Mouse (Mus musculus): ENCODE data around the gene Sema3a. TPM values are rescaled to one million over a fixed set of nuclear protein-coding genes. Genes with fewer than 3 reads are reported as not detected.

The Sema3a gene
- polyA plus RNA-seq, 1 experiment: 7.2 TPM

DNA sequence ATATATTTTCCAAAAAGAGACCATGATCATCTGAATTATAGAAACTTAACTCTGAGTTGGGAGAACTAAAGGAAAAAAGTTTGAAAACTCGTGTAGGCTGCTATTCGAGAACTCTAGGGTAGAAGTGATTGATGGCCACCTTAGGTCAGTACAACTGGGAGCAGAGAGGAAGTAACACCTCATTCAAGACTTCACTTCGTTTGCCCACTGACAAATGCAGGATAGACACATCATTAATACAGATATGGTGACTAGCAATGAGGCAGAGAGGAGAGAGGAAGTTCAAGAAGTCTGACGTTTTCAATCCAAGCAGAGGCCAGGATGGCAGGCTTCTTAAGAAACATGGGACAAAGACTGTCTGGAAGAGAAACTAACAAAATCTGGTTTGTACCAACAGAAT, 233.6 kb downstream of the Sema3a start:
- no peak overlapping the region for H3K27ac ChIP-seq (ENCODE audit: insufficient read depth, low read length)
- TF ChIP-seq POLR2A (IDR thresholded peaks at IDR 0.05; ENCODE audit: borderline replicate concordance, insufficient read depth, low read length) (no peak), CTCF (IDR thresholded peaks at IDR 0.05; ENCODE audit: borderline replicate concordance, insufficient read depth, low read depth, low read length) (no peak)
- 68% methylated on average over 4 of the region's 4 CpGs for WGBS
- H3K4me3 ChIP-seq (replicated peaks; ENCODE audit: insufficient read depth, low read depth, low read length): no peak overlapping the region
- no peaks in the 10 kb centered on the region for H3K4me1 ChIP-seq (ENCODE audit: control insufficient read depth, insufficient read depth, low read length)
- no peaks in the 10 kb centered on the region for H3K27me3 ChIP-seq (ENCODE audit: control insufficient read depth, insufficient read depth, low read length)
- no peak for DNase-seq

DNA sequence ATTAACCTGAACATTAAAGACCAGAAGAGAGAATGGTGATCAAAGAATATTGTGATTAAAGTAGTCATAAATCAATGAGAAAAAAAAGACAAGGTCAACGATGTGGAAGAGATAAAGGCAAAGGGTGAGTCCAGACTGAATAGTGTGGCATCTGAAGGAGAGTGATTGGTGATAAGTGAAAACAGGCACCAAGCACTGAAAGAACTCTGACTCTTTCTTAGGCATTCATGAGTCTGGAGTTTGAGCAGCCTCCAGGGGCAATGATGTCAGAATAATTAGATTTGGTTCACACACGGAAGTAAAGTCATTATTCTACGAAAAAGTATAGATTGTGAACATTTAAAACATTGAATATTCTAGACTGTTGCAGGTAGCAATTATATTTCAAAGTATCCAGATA, 235.5 kb downstream of the Sema3a start:
- DNase-seq: no peak
- H3K4me1 ChIP-seq (ENCODE audit: control insufficient read depth, insufficient read depth, low read length): no peaks in the 10 kb centered on the region
- H3K27me3 ChIP-seq (ENCODE audit: control insufficient read depth, insufficient read depth, low read length): no peaks in the 10 kb centered on the region
- H3K4me3 ChIP-seq (replicated peaks; ENCODE audit: insufficient read depth, low read depth, low read length): no peak overlapping the region
- no peak overlapping the region for H3K27ac ChIP-seq (ENCODE audit: insufficient read depth, low read length)
- 68% methylated on average over 3 of the region's 3 CpGs for WGBS
- TF ChIP-seq POLR2A (IDR thresholded peaks at IDR 0.05; ENCODE audit: borderline replicate concordance, insufficient read depth, low read length) (no peak), CTCF (IDR thresholded peaks at IDR 0.05; ENCODE audit: borderline replicate concordance, insufficient read depth, low read depth, low read length) (no peak)

DNA sequence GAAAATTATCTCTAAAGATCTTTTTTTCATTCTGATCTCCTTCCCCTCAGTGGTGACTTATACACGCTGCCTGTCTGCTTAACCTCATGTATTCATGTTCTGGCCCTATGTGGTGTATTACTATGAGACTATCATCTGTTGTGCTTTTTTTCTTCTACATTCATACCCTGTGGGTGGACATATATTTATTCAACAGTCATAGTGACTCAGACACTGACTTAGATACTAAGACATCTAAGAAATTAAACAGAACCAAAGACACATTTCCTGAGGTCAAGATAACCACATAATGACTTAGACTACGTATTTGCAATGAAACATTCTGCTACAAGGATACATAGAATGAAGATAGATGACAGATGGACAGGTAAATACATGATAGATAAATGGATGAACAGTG, 239.9 kb downstream of the Sema3a start:
- TF ChIP-seq POLR2A (IDR thresholded peaks at IDR 0.05; ENCODE audit: borderline replicate concordance, insufficient read depth, low read length) (no peak), CTCF (IDR thresholded peaks at IDR 0.05; ENCODE audit: borderline replicate concordance, insufficient read depth, low read depth, low read length) (no peak)
- Histone ChIP-seq H3K27me3 (ENCODE audit: control insufficient read depth, insufficient read depth, low read length) (no peaks in the 10 kb centered on the region), H3K27ac (ENCODE audit: insufficient read depth, low read length) (no peak overlapping the region), H3K4me1 (ENCODE audit: control insufficient read depth, insufficient read depth, low read length) (no peaks in the 10 kb centered on the region), H3K4me3 (replicated peaks; ENCODE audit: insufficient read depth, low read depth, low read length) (no peak overlapping the region)
- no peak for DNase-seq
- WGBS: 91% methylated on average over 2 of the region's 2 CpGs

DNA sequence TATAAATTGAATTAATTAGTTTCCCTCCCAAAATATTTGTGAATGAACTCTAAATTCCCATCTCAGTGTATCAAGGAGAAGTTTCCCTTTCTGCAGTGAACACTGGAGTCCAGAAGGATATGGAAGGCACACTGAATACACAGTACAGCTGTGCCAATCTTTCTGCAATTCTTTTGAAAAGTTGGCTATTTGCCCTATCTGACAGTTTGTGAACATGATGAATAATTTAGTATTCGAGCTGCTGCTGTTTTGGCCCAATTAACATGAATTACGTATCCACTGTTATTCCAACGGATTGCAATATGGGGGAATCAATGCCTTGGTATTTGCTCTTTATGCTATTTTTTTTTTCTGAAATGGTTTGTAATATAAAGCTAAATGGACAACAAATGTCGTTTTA, 254.0 kb downstream of the Sema3a start:
- Histone ChIP-seq H3K4me3 (replicated peaks; ENCODE audit: insufficient read depth, low read depth, low read length) (no peak overlapping the region), H3K27me3 (ENCODE audit: control insufficient read depth, insufficient read depth, low read length) (no peaks in the 10 kb centered on the region), H3K4me1 (ENCODE audit: control insufficient read depth, insufficient read depth, low read length) (no peaks in the 10 kb centered on the region), H3K27ac (ENCODE audit: insufficient read depth, low read length) (no peak overlapping the region)
- TF ChIP-seq CTCF (IDR thresholded peaks at IDR 0.05; ENCODE audit: borderline replicate concordance, insufficient read depth, low read depth, low read length) (no peak), POLR2A (IDR thresholded peaks at IDR 0.05; ENCODE audit: borderline replicate concordance, insufficient read depth, low read length) (no peak)
- no peak for DNase-seq
- 50% methylated on average over 4 of the region's 4 CpGs for whole genome bisulfite sequencing

DNA sequence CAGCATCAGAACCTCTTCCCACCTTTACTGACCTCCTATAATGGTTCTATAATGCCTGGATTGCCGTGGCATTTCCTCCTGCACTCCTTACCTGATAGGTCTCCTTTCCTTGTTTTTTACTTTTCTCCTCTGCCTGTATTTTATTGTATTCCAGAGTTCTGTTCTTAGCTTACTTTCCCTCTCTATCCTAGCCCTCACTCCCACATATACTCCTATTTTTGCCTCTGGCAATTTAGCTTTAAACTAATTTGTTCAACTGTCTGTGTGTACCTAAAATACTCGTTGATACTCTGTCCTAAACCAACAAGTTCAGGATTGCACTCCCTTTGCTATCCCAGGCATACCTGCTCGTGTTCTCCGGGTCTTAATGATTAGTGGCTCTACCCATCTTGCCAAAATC, 258.8 kb downstream of the Sema3a start:
- no peaks in the 10 kb centered on the region for H3K27me3 ChIP-seq (ENCODE audit: control insufficient read depth, insufficient read depth, low read length)
- 87% methylated on average over 4 of the region's 4 CpGs for WGBS
- TF ChIP-seq CTCF (IDR thresholded peaks at IDR 0.05; ENCODE audit: borderline replicate concordance, insufficient read depth, low read depth, low read length): no peak
- no peak for TF ChIP-seq POLR2A (IDR thresholded peaks at IDR 0.05; ENCODE audit: borderline replicate concordance, insufficient read depth, low read length)
- DNase-seq: no peak
- no peak overlapping the region for H3K27ac ChIP-seq (ENCODE audit: insufficient read depth, low read length)
- H3K4me1 ChIP-seq (ENCODE audit: control insufficient read depth, insufficient read depth, low read length): no peaks in the 10 kb centered on the region
- no peak overlapping the region for H3K4me3 ChIP-seq (replicated peaks; ENCODE audit: insufficient read depth, low read depth, low read length)

DNA sequence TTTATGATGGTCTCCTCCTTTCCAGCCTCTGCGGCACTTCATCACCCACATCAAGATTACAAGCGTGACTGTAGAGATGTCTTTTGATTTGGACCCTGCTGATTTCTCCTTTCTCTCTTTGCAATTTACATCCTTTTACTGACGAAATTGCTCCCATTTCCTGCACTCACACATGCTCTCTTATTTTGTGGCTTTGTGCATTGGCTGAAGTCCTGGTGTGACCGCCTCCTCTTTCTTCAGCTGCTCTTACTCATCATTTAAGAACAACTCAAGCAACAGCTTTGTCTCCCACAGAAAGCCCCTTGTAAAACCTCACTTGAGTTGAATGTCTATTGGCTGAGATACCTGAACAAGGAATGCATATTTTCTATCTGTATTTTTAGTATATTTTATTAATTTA, 259.5 kb downstream of the Sema3a start:
- no peak for TF ChIP-seq CTCF (IDR thresholded peaks at IDR 0.05; ENCODE audit: borderline replicate concordance, insufficient read depth, low read depth, low read length)
- no peak for TF ChIP-seq POLR2A (IDR thresholded peaks at IDR 0.05; ENCODE audit: borderline replicate concordance, insufficient read depth, low read length)
- no peak for DNase-seq
- 59% methylated on average over 4 of the region's 4 CpGs for WGBS
- Histone ChIP-seq H3K4me3 (replicated peaks; ENCODE audit: insufficient read depth, low read depth, low read length) (no peak overlapping the region), H3K27me3 (ENCODE audit: control insufficient read depth, insufficient read depth, low read length) (no peaks in the 10 kb centered on the region), H3K27ac (ENCODE audit: insufficient read depth, low read length) (no peak overlapping the region), H3K4me1 (ENCODE audit: control insufficient read depth, insufficient read depth, low read length) (no peaks in the 10 kb centered on the region)

DNA sequence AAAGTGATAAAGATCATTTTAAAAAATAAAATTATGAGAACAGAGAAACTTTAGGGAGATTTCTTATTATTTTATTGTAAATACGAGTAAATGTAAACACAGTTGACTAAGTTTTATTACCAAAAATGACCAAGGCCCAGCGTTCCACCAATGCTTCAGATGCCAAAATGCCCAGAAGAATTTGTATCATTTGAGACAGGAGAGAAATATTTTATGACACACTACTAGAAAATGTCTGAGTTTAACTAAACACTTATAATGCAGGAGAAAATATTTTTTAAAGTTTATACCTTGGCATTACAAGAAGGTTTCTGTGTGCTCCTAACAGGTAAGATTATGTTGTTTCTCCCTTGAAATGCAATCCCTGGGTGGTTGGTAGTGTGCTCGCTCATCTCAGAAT, 261.4 kb downstream of the Sema3a start:
- WGBS: 94% methylated on average over 3 of the region's 3 CpGs
- no peak for DNase-seq
- TF ChIP-seq POLR2A (IDR thresholded peaks at IDR 0.05; ENCODE audit: borderline replicate concordance, insufficient read depth, low read length) (no peak), CTCF (IDR thresholded peaks at IDR 0.05; ENCODE audit: borderline replicate concordance, insufficient read depth, low read depth, low read length) (no peak)
- Histone ChIP-seq H3K4me1 (ENCODE audit: control insufficient read depth, insufficient read depth, low read length) (no peaks in the 10 kb centered on the region), H3K4me3 (replicated peaks; ENCODE audit: insufficient read depth, low read depth, low read length) (no peak overlapping the region), H3K27me3 (ENCODE audit: control insufficient read depth, insufficient read depth, low read length) (no peaks in the 10 kb centered on the region), H3K27ac (ENCODE audit: insufficient read depth, low read length) (no peak overlapping the region)

DNA sequence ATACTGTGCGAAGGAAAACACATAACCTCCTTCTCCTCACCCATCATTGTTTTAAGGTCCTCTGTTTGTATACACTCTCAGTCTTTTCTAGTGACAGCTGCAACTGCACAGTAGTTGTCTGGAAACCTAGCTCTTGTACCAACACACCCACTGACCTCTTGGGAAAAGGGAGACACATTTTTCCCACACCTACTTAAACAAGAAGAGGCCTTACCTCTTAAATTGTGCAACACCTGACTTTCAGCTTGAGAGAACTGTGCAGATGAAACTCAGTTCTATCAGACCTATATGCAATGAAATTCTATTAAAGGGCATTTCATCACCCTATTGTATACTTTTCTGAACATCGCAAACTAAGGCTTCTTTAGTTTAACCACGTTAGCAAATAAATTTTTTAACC, 262.5 kb downstream of the Sema3a start:
- no peaks in the 10 kb centered on the region for H3K27me3 ChIP-seq (ENCODE audit: control insufficient read depth, insufficient read depth, low read length)
- H3K4me3 ChIP-seq (replicated peaks; ENCODE audit: insufficient read depth, low read depth, low read length): no peak overlapping the region
- WGBS: 85% methylated on average over 3 of the region's 3 CpGs
- no peak overlapping the region for H3K27ac ChIP-seq (ENCODE audit: insufficient read depth, low read length)
- no peak for DNase-seq
- no peak for TF ChIP-seq POLR2A (IDR thresholded peaks at IDR 0.05; ENCODE audit: borderline replicate concordance, insufficient read depth, low read length)
- TF ChIP-seq CTCF (IDR thresholded peaks at IDR 0.05; ENCODE audit: borderline replicate concordance, insufficient read depth, low read depth, low read length): no peak
- H3K4me1 ChIP-seq (ENCODE audit: control insufficient read depth, insufficient read depth, low read length): no peaks in the 10 kb centered on the region

All from cerebellum, adult 2 months (tissue).